Mouse (Mus musculus) thymus, postnatal 25 days (tissue): ENCODE data around the gene Mtm1.
"Not testable (repeated sequence)": the region's sequence is repeated elsewhere in the genome, so short reads cannot be mapped to it uniquely, and the experiment has no call there.

ENCODE experiments used
- DNase-seq: peaks from one replicate; pipeline ENCODE4 v3.0.0; 2022

Gene Mtm1

DNA sequence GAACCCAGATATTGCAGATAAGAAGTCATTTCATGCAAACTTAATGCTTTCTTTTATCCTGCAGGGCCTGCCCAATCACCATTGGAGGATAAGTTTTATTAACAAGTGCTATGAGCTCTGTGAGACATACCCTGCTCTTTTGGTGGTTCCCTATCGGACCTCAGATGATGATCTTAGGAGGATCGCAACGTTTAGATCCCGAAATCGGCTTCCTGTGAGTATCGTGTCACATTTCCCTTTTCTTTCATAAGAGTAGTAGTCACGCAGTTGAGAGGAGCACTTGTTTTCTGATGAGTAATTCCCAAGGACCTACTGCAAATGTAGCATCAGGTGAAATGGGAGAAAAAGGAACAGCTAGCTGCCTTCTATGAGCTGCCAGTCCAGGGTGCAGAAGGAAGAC, 76.5 kb downstream of the Mtm1 start:
- no peak for DNase-seq

DNA sequence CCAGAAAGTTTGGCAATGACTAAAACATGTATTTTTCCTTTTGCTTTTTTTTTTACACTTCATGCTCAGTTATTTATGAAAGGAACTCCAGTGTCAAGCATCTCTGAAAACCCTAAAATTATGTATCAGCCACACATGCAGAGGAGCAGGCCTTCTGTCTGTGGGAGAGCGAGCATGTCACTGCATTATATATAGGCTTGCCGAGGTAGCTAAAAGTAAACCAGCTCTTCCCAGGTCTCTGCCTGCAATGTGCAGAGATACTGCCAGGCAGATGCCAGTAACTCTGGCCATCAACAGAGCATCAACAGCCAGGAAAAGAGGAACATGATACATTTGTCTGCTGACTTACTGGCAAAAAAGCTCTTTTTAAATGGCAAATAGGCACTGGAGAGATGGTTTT, 83.6 kb downstream of the Mtm1 start:
- no peak for DNase-seq

DNA sequence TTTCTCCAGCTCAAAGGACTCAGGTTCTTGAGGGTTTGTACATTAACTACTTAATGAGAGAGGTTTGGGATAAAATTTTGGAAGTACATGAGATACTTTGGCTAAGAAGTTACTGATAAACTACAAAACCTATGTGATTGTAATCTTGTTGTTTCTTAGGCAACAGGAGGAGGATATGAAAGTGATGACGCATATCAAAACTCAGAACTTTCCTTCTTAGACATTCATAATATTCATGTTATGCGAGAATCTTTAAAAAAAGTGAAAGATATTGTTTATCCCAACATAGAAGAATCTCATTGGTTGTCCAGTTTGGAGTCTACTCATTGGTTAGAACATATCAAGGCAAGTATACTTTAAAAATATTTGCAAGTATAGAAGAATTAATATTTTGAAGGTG, 85.4 kb downstream of the Mtm1 start:
- DNase-seq: no peak

DNA sequence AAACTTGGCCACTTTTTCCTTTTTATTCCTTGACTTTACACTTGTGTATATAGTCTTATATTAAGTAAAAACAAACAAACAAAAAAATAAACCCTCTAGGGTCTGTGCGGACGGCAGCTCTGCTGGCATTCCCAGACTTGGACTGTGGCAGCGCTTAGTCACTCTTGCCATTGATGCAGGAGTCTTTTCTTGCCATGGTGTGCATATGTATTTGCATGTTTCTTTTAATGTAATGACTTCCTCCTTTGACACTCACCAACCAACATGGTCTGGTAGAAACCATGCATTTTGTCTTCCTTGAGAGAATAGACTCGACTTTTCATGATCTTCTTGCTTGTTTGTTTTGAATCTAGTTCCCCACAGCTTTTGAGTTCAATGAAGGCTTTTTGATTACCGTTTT, 91.6 kb downstream of the Mtm1 start:
- no peak for DNase-seq

DNA sequence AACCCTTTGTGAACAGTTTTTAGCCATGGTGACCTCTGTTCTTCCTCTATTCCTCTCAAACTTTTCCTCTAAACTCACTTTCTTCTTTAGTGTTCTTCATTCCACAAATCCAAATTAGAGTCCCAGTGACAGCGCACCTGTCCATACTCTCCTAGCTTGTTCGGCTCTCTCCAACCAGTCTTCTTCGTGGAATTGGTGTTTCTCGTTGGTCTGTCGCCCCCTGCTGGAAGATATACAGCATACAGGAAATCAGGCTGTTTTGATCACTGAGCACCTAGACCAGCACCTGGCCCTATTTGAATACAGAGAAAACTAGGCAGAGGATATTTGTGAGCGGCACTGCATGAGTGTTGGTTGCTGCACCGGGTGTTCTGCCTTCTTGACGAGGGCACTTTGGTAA, 100.7 kb downstream of the Mtm1 start:
- DNase-seq: peak; percentile 35

DNA sequence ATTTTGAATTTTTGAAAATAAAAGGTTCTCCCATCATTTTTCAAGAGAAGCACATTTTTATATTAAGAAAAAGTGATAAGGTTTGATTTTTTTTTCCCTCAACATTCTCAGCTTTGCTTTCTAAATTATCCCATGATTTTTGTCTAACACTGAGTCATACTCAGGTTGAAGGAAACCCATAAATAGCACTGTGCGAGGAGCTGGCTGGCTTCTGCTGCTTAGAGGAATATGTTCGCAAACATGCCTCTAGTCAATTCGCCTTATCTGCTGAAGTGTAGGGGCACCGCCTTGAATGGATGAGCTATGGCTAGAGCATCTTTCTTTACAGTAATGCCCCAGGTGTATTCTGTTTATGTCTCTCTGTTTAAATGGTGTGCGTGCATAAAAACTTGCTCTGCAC, 103.8 kb downstream of the Mtm1 start:
- no peak for DNase-seq

DNA sequence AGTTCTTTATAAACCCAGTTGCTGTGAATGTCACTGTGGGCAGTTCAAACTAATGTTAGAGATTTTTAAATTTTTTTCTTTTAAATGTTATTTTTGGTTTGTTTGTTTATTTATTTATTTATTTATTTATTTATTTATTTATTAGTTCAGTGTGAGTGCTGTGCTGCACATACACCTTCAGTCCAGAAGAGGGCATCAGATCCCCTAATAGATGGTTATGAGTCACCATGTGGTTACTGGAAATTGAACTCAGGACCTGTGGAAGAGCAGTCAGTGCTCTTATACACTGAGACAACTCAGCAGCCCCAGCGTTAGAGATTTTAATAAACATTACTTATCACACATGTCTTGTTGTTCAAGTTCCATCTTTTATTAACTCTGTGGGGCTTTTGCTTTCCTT, 141.5 kb downstream of the Mtm1 start:
- DNase-seq: no peak

DNA sequence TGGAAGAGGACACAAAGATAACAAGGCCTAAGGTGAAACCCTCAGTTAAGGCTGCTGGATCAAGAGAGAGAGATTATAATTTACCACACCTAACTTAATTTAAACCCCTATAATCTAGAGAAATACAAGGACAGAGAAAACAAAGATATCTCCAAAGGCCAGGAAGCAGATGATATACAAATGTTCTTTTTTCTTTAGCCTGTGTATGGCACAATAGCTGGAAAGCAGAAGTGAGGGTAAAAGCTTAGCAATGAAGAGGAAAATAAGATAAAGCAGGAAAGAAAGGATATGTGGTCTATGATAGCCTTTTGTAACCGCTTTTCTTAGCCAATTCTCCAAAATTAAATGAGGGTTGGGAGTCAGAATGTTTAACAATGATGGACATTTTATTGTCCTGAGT, 144.8 kb downstream of the Mtm1 start:
- DNase-seq: no peak

DNA sequence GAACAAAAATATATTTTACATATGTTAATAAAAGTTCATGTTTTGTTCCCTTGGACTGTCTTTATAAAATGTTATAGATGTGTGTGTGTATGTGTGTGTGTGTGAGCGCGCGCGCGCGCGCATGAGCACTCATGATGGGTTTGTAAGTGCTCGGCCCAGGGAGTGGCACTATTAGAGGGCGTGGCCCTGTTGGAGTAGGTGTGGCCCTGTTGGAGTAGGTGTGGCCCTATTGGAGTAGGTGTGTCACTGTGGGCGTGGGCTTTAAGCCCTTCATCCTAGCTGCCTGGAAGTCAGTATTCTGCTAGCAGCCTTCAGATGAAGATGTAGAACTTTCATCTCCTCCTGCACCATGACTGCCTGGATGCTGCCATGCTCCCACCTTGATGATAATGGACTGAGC, 151.2 kb downstream of the Mtm1 start:
- not testable (repeated sequence) for DNase-seq

DNA sequence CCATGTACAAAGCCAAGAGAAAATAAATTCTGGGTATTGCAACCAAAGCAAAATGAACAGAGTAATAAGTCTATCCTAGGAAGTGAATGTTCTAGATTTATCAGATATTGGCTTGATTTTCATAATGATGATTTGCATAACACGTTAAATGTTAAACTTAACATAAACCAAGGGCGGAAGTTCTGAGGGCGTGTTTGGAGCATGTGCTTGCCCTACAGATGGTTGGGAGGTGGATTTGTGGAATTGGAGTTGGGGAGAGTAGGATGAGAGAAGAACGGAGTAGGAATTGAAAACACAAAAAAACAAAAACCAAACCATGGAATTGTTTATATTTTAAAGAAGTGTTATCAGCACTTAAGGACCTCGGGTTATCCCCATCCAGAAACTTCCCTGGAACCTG, 153.5 kb downstream of the Mtm1 start:
- DNase-seq: no peak

DNA sequence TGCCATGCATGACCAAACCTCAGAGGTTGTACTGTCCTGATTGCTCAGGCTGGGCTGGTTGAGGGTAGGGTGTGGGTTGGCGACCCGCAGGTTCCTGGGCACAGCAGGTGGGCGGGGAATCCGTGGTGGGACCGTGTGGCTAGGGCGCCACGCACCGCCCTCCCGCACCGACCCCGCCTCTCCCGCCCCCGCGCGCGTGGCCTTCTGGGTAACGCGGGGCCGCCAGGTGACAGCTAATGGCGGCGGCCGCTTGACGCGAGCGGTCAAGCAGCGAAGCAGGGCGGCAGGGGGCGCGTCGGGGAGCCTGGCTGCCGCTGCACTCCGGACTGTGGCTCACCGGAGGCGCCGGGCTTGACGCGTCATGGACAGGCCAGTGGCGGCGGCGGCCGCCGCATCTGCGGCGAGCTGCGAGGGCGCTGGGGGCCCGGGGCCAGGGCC, 154.0 kb downstream of the Mtm1 start, which contains the start of gene Mtmr1:
Gene Mtmr1 (plus strand): TSS at position 207 of the 438 bp plus-strand sequence.
- DNase-seq: peak; percentile 75

DNA sequence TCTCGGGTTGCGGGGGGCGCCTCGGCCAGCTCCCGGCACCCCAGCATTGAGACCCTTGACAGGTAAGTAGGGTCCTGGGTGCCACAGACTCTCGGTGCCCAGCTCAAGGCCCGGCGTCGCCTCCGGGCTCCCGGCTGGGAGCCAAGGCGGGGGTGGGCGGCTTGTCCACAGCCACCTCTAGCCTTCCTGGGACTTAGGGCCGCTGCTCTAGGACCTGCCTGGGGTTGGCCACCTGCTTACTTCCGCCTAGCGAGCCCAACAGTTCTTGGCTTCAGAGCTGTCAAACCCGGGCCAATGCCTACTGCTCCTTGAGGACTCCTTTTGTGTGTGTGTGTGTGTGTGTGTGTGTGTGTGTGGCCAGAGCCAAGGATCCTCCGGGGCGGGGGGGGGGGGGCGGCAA, 154.4 kb downstream of the Mtm1 start:
- peak; percentile 23 for DNase-seq
